Mouse (Mus musculus) right cerebral cortex, postnatal 4 days (tissue): ENCODE results near the gene Ager.

Source experiments
- DNase-seq: peaks from one replicate; pipeline ENCODE4 v3.0.0-alpha.2; 2022

Ager gene

GRCm38 (mm10) chr17:34597566-34598095 is at the start of gene Ager:
Ager (plus strand) TSS chr17:34597862.
- DNase-seq = no peak

- no peak for DNase-seq
These were observed 48.5 kb upstream of the Ager start for GRCm38 (mm10) chr17:34549156-34549555.

GRCm38 (mm10) chr17:34549843-34550242 is 47.8 kb upstream of the Ager start:
- DNase-seq = no peak

GRCm38 (mm10) chr17:34555483-34555882 is 42.2 kb upstream of the Ager start:
- DNase-seq = peak; percentile 78

- no peak for DNase-seq
These were observed 41.3 kb upstream of the Ager start for GRCm38 (mm10) chr17:34556406-34556805.

GRCm38 (mm10) chr17:34557411-34557810 is 40.3 kb upstream of the Ager start:
- DNase-seq = no peak

GRCm38 (mm10) chr17:34559116-34559515 is 38.5 kb upstream of the Ager start:
- no peak for DNase-seq

GRCm38 (mm10) chr17:34559895-34560294 is 37.8 kb upstream of the Ager start:
- no peak for DNase-seq

- DNase-seq = no peak
These were observed 37.2 kb upstream of the Ager start for GRCm38 (mm10) chr17:34560438-34560837.

- no peak for DNase-seq
These were observed 36.5 kb upstream of the Ager start for GRCm38 (mm10) chr17:34561200-34561599.

- no peak for DNase-seq
These were observed 35.1 kb upstream of the Ager start for GRCm38 (mm10) chr17:34562595-34562994.

- no peak for DNase-seq
These were observed 34.3 kb upstream of the Ager start for GRCm38 (mm10) chr17:34563354-34563753.

- no peak for DNase-seq
These were observed 33.6 kb upstream of the Ager start, which contains the start of gene Notch4 for GRCm38 (mm10) chr17:34564003-34564421. Notch4 (plus strand) TSS chr17:34564268.

GRCm38 (mm10) chr17:34564796-34565195 is 32.9 kb upstream of the Ager start:
- no peak for DNase-seq

- no peak for DNase-seq
These were observed 30.4 kb upstream of the Ager start for GRCm38 (mm10) chr17:34567311-34567710.

GRCm38 (mm10) chr17:34568421-34568820 is 29.2 kb upstream of the Ager start:
- DNase-seq = no peak

- no peak for DNase-seq
These were observed 27.7 kb upstream of the Ager start for GRCm38 (mm10) chr17:34569919-34570318.

- no peak for DNase-seq
These were observed 25.8 kb upstream of the Ager start for GRCm38 (mm10) chr17:34571875-34572274.

GRCm38 (mm10) chr17:34572361-34572760 is 25.3 kb upstream of the Ager start:
- no peak for DNase-seq

GRCm38 (mm10) chr17:34576577-34576976 is 21.1 kb upstream of the Ager start:
- DNase-seq = no peak

- DNase-seq = no peak
These were observed 19.6 kb upstream of the Ager start for GRCm38 (mm10) chr17:34578070-34578469.

- no peak for DNase-seq
These were observed 15.1 kb upstream of the Ager start for GRCm38 (mm10) chr17:34582528-34582927.

- no peak for DNase-seq
These were observed 14.3 kb upstream of the Ager start for GRCm38 (mm10) chr17:34583397-34583796.

- DNase-seq = no peak
These were observed 13.8 kb upstream of the Ager start for GRCm38 (mm10) chr17:34583819-34584218.

- DNase-seq = no peak
These were observed 12.5 kb upstream of the Ager start for GRCm38 (mm10) chr17:34585121-34585520.
